Mouse (Mus musculus): ENCODE data around the gene Utrn.

- TF ChIP-seq POLR2A (IDR thresholded peaks at IDR 0.05; ENCODE audit: control insufficient read depth, low read depth, low read length) (no peak), CTCF (IDR thresholded peaks at IDR 0.05; ENCODE audit: control insufficient read depth, insufficient read depth, insufficient replicate concordance, low read depth, low read length) (no peak)
Observed at GRCm38 (mm10) chr10:12593071-12593470, 276.1 kb downstream of the Utrn start.

Data from testis, adult 2 months (tissue).